Mouse (Mus musculus) CD4-positive, CD25-positive, alpha-beta regulatory T cell, adult 2 months (primary cell): ENCODE results near the gene Pik3cd.
A peak's percentile ranks its signal among the peaks of the same experiment; 100 is the strongest.

Experiments
- DNase-seq: peaks from one replicate; pipeline ENCODE4 v3.0.0-alpha.2; 2012; ENCODE audit warnings: low read depth, low spot score

Gene Pik3cd

GRCm38 (mm10) chr4:149689822-149690700 lies 12.3 kb downstream of the Pik3cd start:
- DNase-seq: no peak

DNA sequence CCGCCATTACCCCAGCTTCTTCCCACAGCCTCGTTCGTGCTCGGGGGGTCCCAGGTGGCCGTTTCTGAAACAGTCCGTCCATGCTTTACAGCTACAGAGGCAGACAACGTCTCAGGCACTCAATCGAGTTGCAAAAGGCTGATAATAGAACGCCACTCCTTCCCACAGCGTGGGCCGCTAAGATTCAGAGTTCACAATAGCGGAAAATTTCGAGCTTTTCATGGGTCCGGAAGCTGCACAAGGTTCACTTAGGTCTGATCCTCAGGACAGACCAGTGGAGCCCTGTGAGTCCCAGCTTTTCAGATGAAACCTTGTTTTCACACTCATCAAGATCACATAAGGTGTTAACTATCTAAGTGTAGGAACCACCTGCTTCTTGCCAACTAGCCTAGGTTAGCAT lies 13.5 kb downstream of the Pik3cd start:
- no peak for DNase-seq

GRCm38 (mm10) chr4:149684841-149685623 lies 17.3 kb downstream of the Pik3cd start:
- no peak for DNase-seq

DNA sequence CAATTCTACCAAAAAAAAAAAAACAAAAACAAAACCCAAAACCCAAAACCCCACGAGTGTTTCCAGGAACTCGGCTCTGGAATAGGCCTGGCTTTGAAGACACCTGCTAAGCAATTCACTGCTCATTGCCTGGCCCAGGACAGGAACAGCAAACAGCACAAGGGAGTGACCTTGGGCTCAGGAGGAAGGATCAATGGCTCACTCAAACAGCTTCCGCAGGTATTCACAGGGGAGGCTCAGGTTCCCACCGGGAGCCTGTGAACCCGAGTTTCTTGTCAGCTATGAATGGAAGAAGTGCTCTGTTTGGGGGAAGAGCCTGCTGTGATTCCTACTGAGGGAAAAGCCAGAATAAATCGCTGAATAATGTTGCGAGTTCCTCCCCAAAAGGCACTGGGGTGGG lies 18.5 kb downstream of the Pik3cd start:
- no peak for DNase-seq

- no peak for DNase-seq
Observed at GRCm38 (mm10) chr4:149679056-149679770, 23.2 kb downstream of the Pik3cd start.

GRCm38 (mm10) chr4:149678006-149678405 lies 24.4 kb downstream of the Pik3cd start:
- no peak for DNase-seq

- DNase-seq: no peak
Observed at GRCm38 (mm10) chr4:149675378-149676261, 26.8 kb downstream of the Pik3cd start.

DNA sequence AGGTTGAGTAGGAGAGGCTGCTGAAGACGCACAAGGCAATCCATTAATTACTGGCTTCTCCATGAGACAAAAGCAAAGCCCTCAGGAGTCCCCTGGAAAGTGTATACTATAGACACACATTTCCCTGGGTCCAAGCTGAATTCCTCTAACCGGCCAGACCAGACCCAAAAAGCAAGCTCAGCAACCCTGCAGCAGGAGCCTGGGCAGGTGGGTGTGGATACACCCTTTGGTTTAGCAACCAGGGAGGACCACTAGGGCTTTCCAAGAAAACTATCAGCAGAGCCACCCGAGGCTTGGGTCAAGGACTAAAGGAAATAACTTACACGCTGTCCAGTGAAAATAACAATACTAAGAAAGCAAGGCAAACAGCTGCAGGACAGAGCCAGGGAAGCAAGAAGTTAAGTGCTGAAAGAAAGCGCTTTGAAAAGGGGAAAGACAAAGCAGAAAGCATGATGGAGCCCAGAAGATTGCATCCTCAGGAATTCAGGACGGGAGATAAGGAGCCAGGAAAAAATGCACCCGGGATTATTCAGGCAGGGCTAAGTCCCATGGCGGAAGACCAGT lies 27.5 kb downstream of the Pik3cd start:
- no peak for DNase-seq

GRCm38 (mm10) chr4:149672747-149673146 lies 29.6 kb downstream of the Pik3cd start:
- no peak for DNase-seq

GRCm38 (mm10) chr4:149671175-149671574 lies 31.2 kb downstream of the Pik3cd start:
- DNase-seq: no peak

- no peak for DNase-seq
Observed at GRCm38 (mm10) chr4:149665692-149666090, 36.7 kb downstream of the Pik3cd start.

DNA sequence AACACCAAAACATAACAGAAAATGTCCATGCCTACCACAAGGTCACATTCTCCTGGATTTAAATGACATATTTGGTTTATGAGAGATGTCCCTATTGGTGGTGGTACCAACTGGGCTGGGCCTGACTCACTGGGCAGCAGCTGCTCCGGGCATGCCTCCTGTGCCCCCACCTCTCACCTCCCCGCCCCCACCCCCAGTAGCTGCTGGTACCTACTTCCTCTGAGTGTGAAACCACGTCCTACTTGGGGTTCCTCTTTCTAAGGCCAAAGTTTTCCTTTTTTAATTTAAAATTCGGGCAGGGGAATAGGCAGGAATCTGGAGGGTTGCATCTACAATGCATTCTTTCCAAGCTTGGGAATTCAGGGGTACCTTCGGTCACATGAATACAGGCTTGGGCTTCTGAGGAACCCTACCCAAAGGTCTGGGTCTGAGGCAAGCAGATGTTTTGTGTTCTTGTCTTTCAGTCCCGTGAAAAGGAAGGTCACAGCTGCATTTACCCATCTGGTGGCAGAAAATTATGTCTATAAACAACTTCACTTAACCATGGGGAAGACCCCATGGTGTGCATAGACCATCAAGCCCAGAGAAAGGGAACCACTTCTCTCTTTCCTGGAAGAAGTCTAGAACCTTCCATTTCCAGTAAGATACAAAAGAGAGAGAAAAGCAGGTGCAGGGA lies 37.2 kb downstream of the Pik3cd start:
- peak; percentile 42 for DNase-seq

DNA sequence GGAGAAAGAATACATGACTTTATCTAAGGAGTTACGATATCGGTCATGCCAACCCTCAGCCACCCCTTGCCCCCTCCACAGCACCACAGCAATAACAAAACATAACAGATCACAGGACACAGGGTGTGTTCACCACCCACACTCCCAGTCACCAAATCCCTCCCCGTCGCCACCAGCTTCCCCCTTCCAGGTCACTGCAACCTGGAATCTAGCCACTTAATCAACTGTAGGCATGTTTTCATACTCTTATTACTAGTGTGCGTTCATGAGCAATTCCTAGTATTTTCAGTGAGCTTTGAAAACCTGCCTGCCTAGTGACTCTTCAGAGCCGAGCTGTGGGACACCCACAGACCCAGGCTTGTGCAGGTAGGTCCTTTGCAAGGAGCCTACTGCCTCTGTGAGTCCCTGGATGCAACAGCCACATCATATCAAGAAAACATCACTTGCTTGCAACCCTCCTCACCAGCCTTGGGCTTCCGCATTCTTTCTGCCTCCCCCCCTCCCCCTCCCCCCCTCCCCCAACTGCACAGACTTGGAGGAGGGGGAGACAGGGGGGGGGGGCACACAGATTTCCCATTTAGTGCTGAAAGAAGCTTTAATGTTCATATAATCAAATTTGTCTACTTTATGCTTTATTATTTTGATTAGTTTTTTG lies 38.4 kb downstream of the Pik3cd start:
- peak; percentile 55 for DNase-seq

- DNase-seq: no peak
Observed at GRCm38 (mm10) chr4:149661967-149662589, 40.3 kb downstream of the Pik3cd start.

GRCm38 (mm10) chr4:149660598-149660997 lies 41.8 kb downstream of the Pik3cd start:
- DNase-seq: peak; percentile 28

DNA sequence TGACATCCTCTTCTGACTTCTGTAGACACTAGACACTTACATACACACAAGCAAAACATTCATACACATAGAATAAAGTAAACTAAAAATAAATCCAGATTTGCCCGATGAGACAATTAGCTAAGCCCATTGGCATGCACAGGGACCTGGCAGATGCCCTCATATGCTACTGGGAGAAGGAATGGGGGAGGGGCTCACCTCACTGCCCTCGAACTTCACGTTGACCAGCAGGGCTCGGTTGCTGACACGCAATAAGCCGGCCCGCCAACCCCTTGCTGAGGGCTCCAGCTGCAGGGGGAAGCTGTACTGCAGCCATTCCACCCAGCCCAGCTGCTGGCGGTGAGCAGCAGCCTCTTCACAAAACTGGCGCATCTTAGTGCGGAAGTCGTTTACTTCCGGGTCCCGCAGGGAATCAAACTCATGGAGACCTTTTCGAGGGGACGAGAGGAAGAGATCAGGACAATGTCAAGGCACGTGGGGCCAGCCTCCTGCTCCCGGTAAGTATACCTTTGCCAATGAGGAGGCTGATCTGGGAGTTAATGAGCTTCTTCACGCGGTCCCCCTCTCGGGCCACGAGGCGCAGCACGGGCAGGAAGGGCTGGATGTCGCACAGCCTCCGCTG lies 42.8 kb downstream of the Pik3cd start:
- DNase-seq: peak; percentile 23

- DNase-seq: peak; percentile 91
Observed at GRCm38 (mm10) chr4:149657858-149658416, 44.4 kb downstream of the Pik3cd start.

- DNase-seq: peak; percentile 78
Observed at GRCm38 (mm10) chr4:149654232-149654631, 48.1 kb downstream of the Pik3cd start.
